Mouse (Mus musculus) urinary bladder, postnatal 10 days (tissue): ENCODE measurements around the gene Ifi203.
"Not testable (repeated sequence)": the region's sequence is repeated elsewhere in the genome, so short reads cannot be mapped to it uniquely, and the experiment has no call there.

Experiments used
- DNase-seq: peaks from one replicate; pipeline ENCODE4 v3.0.0; 2022; ENCODE audit warnings: low spot score

The Ifi203 gene

DNA sequence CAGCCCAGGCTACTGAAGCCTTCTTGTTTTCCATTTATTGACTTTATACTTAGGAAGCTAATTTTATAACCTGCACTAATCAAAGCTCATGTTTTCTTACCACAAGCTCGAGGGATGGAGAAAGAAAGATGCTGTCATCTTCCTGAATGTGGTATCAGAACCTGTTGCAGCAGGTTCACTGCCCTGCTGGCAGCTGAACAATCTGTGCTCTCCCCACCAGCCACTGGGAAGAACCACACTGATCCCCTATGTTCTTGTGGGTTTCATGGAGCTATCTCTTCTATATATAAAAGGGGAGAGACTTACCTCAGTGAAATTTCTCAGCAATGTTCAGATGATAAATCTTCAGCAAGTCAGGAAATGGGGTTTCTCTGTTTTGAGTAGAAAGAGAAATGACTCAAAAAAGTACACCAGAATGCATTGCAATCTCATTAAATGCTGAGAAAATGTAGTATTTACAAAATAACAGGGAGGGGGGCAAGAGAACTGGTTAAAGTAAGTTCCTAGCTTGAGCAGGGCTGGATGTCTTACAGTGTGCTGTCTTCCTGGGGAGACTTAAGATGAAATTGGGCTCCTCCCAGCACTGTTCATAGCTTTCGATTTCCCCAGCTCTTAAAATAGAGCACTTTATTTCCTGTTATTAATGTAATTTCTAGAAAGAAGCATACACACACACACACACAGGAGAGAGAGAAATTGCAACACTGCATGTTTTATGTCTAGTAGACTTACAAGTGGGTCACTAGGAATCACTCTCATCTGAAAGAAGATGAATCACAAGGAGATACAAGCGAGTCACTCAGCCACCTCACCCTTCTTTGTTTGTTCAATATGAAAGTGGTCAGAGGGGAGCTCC is at the start of gene Ifi203, which contains the start of gene Mndal:
Gene Ifi203, minus strand, starts transcription at position 749 of the 856 bp plus-strand sequence.
Gene Mndal, minus strand, starts transcription at position 568 of the 856 bp plus-strand sequence.
- not testable (repeated sequence) for DNase-seq

DNA sequence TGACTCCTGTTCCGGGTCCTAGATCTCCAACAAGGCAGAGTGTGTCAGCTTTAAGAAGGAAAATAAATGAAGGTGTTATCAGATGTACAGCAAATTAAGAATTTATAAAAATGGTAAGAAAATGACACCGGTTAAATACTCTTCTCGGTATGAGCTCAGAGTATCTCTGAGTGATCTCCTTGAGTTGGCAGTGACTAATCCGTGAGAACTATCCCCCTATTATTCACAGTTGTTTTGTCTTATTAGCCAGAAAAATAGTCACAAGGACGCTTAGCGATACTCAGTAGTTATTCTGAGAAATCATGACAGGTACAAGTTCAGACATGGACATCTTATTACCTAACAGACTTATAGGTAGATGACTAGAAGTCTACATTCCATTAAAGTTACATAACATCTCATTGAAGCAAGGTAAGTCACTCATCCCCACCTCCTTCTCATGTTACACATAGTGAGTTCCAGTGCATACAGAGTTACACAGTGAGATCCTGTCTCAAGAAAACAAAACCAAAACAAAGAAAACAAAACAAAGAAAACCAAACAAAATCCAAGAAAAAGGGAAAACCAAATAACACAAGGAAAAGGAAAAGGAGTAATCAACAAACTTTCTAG is 40.3 kb upstream of the Ifi203 start, which contains the start of gene Ifi202b:
Gene Ifi202b, minus strand, starts transcription at position 51 of the 612 bp plus-strand sequence.
- DNase-seq: not testable (repeated sequence)

GRCm38 (mm10) chr1:173981038-173981437 is 38.6 kb upstream of the Ifi203 start:
- not testable (repeated sequence) for DNase-seq

DNA sequence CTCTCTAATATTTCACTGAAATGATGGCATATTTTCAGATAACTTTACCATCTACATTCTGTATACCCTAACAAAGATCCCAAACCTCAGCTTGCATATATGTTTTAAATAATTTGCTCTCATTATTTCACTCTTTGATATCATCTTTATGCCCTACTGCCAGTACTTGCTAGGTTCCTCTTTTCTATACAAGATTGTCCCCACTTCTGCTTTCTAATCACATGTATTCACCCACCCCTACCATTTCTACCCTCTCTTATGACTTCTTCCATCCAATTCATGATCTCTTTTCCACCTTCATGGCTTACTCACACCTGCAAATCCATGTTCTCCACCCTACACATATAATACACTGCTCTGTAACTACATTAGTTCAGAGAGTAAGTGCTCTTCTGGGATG is 35.1 kb upstream of the Ifi203 start:
- no peak for DNase-seq

DNA sequence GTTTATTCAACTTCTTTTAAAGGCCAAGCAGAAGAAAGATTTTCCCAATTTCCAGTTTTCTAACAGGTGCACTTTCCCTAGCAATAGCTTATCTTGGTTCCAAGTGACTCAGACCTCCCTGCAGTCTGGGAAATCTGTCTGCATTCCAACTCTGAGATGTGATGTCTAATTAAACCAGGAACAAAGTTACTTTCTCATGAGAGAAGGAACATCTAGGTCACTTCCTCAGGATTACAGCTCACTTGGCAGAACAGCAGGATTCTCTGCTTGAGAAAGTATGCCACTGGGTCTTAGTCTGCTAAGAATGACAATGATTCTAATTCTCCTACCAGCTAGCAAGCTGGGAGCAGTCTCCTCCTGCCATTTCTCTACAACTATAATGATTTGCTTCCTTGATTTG is 30.6 kb upstream of the Ifi203 start:
- DNase-seq: no peak

DNA sequence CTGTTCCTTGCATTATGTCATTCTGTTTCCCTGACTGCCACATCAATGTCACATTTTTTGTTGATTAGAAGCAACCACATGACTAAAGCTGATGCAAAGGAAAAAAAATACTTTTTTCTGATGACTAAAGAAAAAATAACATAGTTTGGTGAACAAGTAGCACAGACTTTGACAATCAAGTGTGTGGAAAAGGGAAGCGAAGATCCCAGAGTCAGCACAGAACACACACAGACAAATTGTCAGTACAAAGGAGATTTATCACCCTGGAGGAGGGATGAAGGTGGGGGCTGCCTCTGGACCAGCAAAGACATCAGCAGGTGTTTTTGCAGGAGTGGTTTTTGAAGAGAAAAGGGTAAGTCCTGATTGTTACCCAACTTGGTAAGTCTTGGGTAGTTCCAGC is 19.0 kb upstream of the Ifi203 start:
- not testable (repeated sequence) for DNase-seq

- not testable (repeated sequence) for DNase-seq
These were observed 17.5 kb upstream of the Ifi203 start for GRCm38 (mm10) chr1:173959998-173960397.

GRCm38 (mm10) chr1:173955839-173956527 is 13.5 kb upstream of the Ifi203 start:
- DNase-seq: not testable (repeated sequence)

DNA sequence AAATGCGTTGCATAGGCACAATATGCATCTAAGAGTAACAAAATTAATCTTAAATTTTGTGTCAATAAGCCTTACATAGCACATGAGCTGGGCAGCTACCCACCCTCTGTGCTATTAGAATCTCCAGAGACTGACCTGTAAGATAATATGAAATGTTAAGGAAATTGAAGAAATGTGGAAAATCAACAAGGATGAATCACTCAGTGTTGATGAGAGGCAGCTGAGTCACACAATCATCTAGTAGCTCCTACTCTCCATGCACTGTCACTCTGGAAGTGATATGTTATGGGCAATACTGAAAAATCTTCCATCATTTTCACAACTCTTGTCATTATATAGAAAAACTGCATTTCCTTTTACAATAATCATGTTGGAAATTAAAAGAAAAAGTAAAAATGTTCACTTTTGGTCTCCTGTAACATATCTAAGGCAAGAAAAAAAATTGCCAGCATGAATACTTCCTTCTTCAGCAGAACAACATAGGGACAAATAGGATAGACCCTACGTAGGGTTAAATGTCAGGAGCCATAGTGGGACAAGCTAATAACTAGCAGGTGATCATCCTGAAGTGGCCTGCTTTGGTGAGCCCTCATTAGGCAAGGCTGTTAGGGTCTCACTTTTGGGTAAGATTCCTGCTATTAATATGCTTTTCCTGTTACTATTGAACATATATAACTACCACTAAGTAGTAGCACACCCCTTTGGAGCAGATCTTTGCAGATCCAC is 12.8 kb upstream of the Ifi203 start:
- no peak for DNase-seq

DNA sequence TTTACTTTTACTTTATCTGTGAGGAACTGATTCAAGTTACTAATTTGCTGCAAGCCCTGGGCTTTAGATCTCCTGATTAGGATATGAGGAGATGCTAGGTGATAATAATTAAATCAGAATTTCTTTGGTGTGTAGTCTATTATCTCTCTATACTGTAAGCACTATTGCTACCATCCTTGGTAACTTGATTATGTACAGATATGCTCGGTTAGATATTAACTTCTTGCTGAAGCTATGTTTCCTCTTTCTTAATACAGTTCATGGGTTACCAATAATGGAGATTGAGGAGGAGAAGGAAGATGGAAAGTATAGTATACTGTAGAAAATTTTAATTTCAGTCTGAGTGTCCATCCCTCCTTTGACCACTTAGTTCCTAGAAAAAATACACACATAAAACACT is 11.1 kb upstream of the Ifi203 start:
- DNase-seq: no peak

DNA sequence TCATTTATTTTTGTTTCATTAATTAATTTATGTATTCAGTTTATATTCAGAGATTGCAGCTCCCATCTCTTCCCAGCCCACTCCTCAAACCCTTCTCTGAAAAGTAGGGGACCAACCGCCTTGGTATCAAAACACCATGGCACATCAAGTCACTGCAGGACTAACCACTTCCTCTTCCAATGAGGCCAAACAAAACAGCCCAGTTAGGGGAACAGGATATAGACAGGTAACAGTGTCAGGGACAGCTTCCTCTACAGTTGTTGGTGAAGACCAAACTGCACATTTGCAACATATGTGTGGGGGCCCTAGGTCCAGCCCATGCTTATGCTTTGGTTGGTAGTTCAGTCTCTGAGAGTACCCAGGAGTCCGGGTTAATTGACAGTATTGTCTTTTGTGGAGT is 6.6 kb upstream of the Ifi203 start:
- DNase-seq: not testable (repeated sequence)

DNA sequence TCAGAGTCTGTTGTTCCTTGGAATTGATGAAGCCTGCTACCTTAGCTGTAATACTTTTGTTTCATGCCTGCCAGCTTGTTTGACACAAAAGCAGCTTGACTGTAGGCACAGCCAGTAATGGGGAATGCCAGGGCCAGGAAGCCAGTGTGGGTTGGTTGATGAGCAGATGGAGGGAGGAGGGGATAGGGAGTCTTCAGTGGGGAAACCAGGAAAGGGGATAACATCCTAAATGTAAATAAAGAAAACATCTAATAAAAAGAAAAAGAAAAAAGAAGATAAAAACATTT is 251 bp upstream of the Ifi203 start:
- DNase-seq: not testable (repeated sequence)

DNA sequence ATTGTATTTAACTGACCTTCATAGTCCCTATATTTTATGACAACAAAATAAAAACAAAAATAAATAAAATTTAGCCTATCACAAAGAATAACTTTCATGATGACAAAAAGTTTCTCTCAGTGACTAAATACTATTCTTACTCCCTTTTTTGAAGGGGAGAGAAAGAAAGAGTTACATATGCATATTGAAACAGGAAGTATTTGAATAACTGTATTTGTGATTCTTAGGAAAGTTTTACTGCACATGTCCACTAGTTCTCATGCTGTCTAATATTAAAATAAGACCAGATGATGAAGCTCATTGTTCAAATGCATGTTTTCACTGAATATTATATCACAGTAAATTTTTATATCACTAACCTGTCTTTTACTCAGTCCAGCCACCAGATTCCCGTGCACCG is 950 bp downstream of the Ifi203 start:
- DNase-seq: not testable (repeated sequence)

DNA sequence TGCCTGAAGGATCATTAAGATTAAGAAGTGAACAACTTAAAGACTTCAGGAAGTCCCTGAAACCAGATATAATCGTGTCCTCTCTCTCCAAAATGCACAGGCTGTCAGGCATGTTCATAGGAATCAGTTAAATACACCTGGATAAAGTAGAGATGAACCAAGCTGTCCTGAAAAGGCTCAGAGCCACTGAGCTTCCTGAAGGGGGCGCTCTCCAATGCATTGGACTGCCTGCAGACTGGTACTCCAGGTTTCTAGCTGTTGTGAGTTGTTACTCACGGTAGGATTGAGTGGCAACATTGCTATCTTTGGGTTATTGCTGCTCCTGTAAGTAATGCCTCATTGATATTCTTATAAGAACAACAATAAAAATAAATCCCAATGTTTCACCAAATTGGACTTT is 23.2 kb downstream of the Ifi203 start:
- DNase-seq: not testable (repeated sequence)

GRCm38 (mm10) chr1:173914559-173914958 is 27.9 kb downstream of the Ifi203 start:
- no peak for DNase-seq

- not testable (repeated sequence) for DNase-seq
These were observed 29.1 kb downstream of the Ifi203 start for GRCm38 (mm10) chr1:173913256-173913791.

DNA sequence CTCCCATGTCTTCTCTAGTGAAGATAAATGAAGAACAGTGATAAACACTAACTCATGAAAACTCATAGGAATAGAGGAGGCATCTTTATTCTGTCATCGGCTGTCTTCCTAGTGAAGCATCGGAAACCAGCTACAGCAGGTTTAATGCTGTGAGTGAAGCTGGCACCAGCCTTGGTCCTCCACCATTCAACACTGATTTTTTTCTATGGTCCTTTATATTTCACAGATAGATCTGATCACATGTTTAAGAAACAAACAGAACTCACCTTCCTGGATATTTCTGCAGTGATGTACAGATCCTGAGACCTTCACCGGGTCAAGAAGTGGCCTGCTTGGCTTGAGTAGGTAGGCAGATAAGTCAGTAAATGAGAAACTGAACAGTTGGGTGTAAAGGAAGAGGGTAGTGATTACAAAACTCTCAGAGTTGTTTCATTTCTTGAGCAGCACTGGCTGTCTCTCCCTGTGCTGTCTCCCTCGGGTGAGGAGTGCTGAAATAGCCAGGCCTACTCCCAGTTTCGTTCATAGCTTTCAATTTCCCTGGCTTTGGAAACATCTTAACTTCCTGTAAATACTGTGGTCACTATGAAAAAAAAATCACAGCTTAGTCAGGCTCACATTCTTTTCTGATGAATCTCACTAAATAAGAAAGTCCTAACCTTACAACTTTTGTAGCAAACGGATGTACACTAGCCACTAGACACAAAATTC is 29.8 kb downstream of the Ifi203 start, which contains the start of gene Ifi211:
Gene Ifi211, minus strand, starts transcription at position 499 of the 708 bp plus-strand sequence.
- DNase-seq: not testable (repeated sequence)

DNA sequence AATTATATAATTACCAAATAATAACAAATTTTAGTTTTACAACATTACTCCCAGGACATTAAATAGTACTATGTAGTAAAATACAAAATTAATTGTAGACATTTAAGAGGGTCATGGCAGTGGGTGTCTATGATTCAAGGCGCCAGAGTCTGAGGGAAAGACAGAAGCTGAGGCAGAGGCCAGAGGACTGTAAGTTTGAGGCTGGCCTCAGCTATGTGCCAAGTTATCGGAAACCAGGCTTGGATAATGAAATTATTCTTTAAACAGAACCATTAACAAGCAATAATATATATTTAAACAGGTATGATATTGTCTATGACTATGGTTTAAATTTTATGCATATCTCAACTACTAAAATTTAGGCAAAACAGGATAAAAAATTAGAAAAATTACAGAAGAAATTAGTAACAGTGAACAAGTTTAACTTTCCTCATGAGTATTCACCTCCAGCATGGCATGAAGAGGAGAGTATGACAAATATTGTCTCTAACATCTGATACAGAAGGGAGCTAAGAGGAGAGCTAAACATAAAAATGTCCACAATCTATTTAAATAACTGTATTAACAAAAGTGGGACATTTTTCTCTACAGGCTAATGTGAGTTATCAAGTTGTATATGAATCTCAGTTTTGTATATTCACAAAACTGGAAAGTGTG is 30.5 kb downstream of the Ifi203 start:
- no peak for DNase-seq

GRCm38 (mm10) chr1:173908390-173908789 is 34.1 kb downstream of the Ifi203 start:
- not testable (repeated sequence) for DNase-seq

- DNase-seq: not testable (repeated sequence)
These were observed 36.6 kb downstream of the Ifi203 start for GRCm38 (mm10) chr1:173905885-173906284.
